Mouse (Mus musculus) cerebellum, adult 11-12 months (tissue): ENCODE results near the gene Ccr4.

Experiments
- DNase-seq: peaks from one replicate; pipeline ENCODE4 v3.0.0; 2022

The Ccr4 gene

GRCm38 (mm10) chr9:114465442-114465841 is 39.3 kb downstream of the Ccr4 start:
- DNase-seq, result no peak

DNA sequence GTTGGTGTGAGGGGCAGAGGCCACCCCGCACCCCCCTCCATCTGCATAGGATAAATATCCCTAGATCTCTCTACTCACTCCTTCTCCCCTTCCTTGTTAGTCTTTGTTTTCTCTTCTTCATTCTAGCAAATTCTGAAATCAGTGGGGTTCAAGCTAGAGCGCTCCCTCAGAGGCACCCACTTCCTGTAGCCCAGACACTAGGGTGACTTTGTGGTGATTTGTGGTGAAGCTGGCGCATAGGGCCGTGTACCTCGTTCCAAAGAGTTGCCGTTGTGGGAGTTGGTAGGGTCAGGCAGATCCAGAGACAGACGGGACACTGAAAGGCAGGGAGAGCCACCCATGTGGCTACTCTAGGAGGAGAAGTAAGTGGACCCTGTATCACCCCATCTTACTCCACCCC is 42.1 kb downstream of the Ccr4 start:
- DNase-seq, result no peak

DNA sequence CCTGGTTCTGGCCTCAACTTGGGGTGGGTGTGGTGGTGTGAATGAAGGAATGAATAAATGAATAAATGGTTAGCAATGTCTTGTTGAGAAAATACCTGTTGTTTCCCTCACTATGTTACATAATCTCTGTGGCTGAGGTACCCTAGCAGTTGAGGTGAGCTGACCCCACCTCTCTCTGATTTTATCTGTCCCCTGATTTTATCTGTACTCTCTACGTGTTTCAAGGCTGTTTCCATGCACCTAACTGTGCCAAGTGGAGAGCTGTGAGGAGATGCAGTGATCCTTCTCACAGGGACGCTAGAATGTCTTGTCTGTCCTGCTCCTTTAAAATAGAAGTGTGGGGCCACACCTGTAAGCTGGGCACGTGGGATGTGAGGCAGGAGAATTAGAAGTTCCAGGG is 46.3 kb downstream of the Ccr4 start:
- no peak for DNase-seq

GRCm38 (mm10) chr9:114455420-114455819 is 49.3 kb downstream of the Ccr4 start:
- no peak for DNase-seq

DNA sequence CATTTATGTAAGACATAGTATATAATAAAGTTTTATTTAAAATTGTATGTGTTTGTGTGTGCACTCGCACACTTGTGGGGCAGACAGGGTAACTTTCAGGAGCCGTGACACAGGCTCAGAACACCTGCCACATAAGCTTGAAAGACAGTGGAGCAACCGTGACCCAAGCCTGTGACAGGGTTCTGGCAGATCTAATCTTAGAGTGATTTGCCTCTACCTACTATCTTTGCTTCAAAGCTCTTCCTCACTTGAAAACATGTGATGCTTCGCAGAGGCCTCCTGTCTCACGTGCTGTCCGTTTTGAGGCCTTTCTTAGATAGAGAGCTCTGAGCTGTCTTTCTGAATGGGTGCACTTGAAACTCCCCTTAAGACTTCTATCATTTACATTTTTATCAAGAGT is 52.3 kb downstream of the Ccr4 start:
- DNase-seq, result no peak

GRCm38 (mm10) chr9:114451615-114452014 is 53.1 kb downstream of the Ccr4 start:
- DNase-seq, result no peak

GRCm38 (mm10) chr9:114449120-114449754 is 55.5 kb downstream of the Ccr4 start:
- DNase-seq, result no peak

- DNase-seq, result no peak
These were observed 56.0 kb downstream of the Ccr4 start for GRCm38 (mm10) chr9:114448700-114449099.

DNA sequence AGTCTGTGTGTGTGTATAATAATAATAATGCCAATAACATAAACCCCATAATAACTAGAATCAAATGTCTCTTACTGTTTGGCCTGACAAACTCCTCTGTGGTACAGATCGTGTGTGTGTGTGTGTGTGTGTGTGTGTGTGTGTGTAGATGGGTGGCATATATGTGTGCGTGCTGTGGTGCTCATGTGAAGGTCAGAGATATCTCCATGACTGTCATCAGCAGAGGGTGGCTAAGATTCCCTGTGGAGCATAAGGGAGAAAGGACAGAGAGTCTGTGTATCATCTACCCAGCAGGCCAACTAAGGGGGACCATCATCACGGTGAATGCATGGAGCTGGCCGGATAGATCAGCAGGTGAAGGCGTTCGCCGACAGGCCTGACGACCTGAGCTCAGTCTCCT is 57.8 kb downstream of the Ccr4 start:
- no peak for DNase-seq

- no peak for DNase-seq
These were observed 61.4 kb downstream of the Ccr4 start for GRCm38 (mm10) chr9:114443351-114443750.

- no peak for DNase-seq
These were observed 61.8 kb downstream of the Ccr4 start for GRCm38 (mm10) chr9:114442893-114443292.

- no peak for DNase-seq
These were observed 62.5 kb downstream of the Ccr4 start for GRCm38 (mm10) chr9:114442225-114442624.

GRCm38 (mm10) chr9:114440548-114440947 is 64.2 kb downstream of the Ccr4 start:
- no peak for DNase-seq
